18 mouse cellular contexts compared by ENCODE assay signal in the genomic region with DNA sequence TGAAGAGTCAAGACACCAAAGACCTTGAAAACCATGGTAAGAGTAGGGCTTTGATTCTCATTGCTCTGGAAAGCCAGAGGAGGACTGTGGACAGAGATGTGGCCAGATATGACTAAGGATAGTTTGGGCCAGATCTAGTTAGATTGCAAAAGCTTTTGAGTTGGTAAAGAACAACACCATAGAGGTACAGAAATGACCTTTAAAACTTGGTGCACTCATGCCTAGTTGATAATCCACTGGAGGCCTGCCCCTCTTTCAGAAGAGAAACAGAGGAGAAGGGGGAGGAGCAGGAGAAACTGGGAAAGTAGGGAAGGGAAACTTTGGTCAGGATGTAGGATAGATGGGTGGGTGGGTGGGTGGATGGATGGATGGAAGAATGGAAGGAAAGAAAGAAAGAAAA. TPM values are rescaled to one million over a fixed set of nuclear protein-coding genes. Genes with fewer than 3 reads are reported as not detected.
"Had no signal": no experiment of that assay in that cellular context is flagged by ENCODE, and none has a peak within 500 bp of the region (broad histone marks: within the 10 kb centered on the region; RNA-seq: fewer than 3 reads in every experiment).

No protein-coding gene starts in this region.

- H3K4me1 ChIP-seq: midbrain, embryonic 10.5 days; midbrain, embryonic 12.5 days; neural tube, embryonic 15.5 days had no signal

- H3K4me3 ChIP-seq: midbrain, embryonic 10.5 days; midbrain, embryonic 12.5 days; myocyte; neural tube, embryonic 13.5 days; neural tube, embryonic 15.5 days had no signal

- H3K27me3 ChIP-seq: midbrain, embryonic 12.5 days; neural tube, embryonic 15.5 days had no signal

- H3K4me2 ChIP-seq: lung, embryonic 14.5 days; midbrain, embryonic 12.5 days; neural tube, embryonic 13.5 days; neural tube, embryonic 15.5 days had no signal

- H3K27ac ChIP-seq: midbrain, embryonic 10.5 days; midbrain, embryonic 12.5 days; neural tube, embryonic 13.5 days; neural tube, embryonic 15.5 days had no signal

- H3K9ac ChIP-seq: lung, embryonic 14.5 days; midbrain, embryonic 12.5 days; neural tube, embryonic 13.5 days; neural tube, embryonic 15.5 days had no signal

- H3K9me3 ChIP-seq: midbrain, embryonic 10.5 days; midbrain, embryonic 12.5 days; neural tube, embryonic 13.5 days; neural tube, embryonic 15.5 days had no signal

- ATAC-seq: midbrain, embryonic 16.5 days had no signal

- H3K36me3 ChIP-seq: midbrain, embryonic 10.5 days; midbrain, embryonic 12.5 days; neural tube, embryonic 13.5 days; neural tube, embryonic 15.5 days had no signal

- DNase-seq: lung, embryonic 14.5 days; lung, postnatal 10 days; lung, postnatal 4 days; midbrain, embryonic 14.5 days; retina, postnatal 1 day; right cerebral cortex, adult 18-20 months; right cerebral cortex, postnatal 25 days; right cerebral cortex, postnatal 4 days; spleen, adult 18-20 months; thymus, adult 18-20 months; thymus, postnatal 14 days; thymus, postnatal 36 days had no signal

RNA-seq across cellular contexts. Expression of gene Tmem100, which starts 38.5 kb away (rescaled TPM):
- polyA plus RNA-seq: myocyte had no signal
